Mouse (Mus musculus) thymus, adult 2 months (tissue): ENCODE data around the gene Atp11a.

Experiments used
- CTCF ChIP-seq: fragments of 200-500 bp; IDR thresholded peaks from 2 replicates; pipeline ENCODE4 v1.5.1; 2012; ENCODE audit warnings: mild to moderate bottlenecking, control low read depth, low read length, moderate library complexity, borderline replicate concordance; ENCODE audit not compliant: control insufficient read depth, poor library complexity, insufficient read depth; ENCODE audit errors: extremely low read depth
- POLR2A ChIP-seq: fragments of 200-500 bp; IDR thresholded peaks from 2 replicates; pipeline ENCODE4 v1.6.1; 2012; ENCODE audit warnings: mild to moderate bottlenecking, low read length, control low read depth, moderate library complexity; ENCODE audit not compliant: control insufficient read depth, poor library complexity, insufficient read depth; ENCODE audit errors: extremely low read depth

DNA sequence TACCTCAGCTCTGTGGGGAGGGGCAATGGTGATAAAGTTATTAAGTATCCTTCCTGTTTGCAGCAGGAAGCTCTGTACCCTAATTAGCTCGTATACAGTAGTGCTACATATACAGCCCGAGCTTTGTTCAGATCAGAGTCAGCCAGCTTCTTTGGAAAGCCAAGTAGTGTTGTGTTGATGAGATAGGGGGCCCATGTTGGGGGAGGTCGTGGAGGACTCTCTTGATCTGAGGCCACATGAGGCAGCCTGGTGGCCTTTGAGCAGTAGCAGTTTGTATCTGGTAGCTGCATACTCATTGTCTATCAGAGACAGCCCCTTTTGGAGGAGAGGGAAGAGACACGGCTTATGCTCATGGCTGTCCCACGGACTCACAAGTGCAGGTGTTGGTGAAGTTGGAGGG is 20.4 kb downstream of the Atp11a start:
- TF ChIP-seq CTCF, result no peak
- no peak for TF ChIP-seq POLR2A
